Mouse (Mus musculus) lung, postnatal 0 days (tissue): Measurements from ENCODE around the gene Ina. TPM values are rescaled to one million over a fixed set of nuclear protein-coding genes. Genes with fewer than 3 reads are reported as not detected.
"Not testable (repeated sequence)": the region's sequence is repeated elsewhere in the genome, so short reads cannot be mapped to it uniquely, and the experiment has no call there.

ENCODE experiments used
- ATAC-seq: fragments of 200-750 bp; cut with Nextera tagmentation; 2 replicates; pipeline ENCODE4 v1.8.0; 2017; ENCODE audit warnings: moderate library complexity
- DNase-seq: peaks from one replicate; pipeline ENCODE4 v3.0.0-alpha.2; 2016; ENCODE audit warnings: low spot score
- H3K27ac ChIP-seq: fragments of 300-500 bp; sonication (generic); 2 replicates; pipeline ENCODE4 v1.5.1; 2014; ENCODE audit warnings: antibody characterized with exemption, mild to moderate bottlenecking, low read length, mixed read lengths
- H3K27me3 ChIP-seq: fragments of 300-500 bp; sonication (generic); replicated peaks from 2 replicates; pipeline ENCODE4 v1.6.1; 2014; ENCODE audit warnings: low read length, mixed read lengths; ENCODE audit not compliant: insufficient read depth
- H3K36me3 ChIP-seq: fragments of 300-500 bp; sonication (generic); 2 replicates; pipeline ENCODE4 v1.6.1; 2014; ENCODE audit warnings: low read length, mixed read lengths; ENCODE audit not compliant: insufficient read depth
- H3K4me1 ChIP-seq: fragments of 300-500 bp; sonication (generic); 2 replicates; pipeline ENCODE4 v1.6.1; 2014; ENCODE audit warnings: antibody characterized with exemption, low read depth, low read length, mixed read lengths; ENCODE audit not compliant: insufficient read depth
- H3K4me2 ChIP-seq: fragments of 300-500 bp; sonication (generic); replicated peaks from 2 replicates; pipeline ENCODE4 v1.6.1; 2014; ENCODE audit warnings: low read depth, mild to moderate bottlenecking, low read length, moderate library complexity, mixed read lengths
- H3K4me3 ChIP-seq: fragments of 300-500 bp; sonication (generic); 2 replicates; pipeline ENCODE4 v1.5.1; 2014; ENCODE audit warnings: low read depth, low read length
- H3K9ac ChIP-seq: fragments of 300-500 bp; sonication (generic); replicated peaks from 2 replicates; pipeline ENCODE4 v1.6.1; 2014; ENCODE audit warnings: low read depth, mild to moderate bottlenecking
- H3K9me3 ChIP-seq: fragments of 300-500 bp; sonication (generic); 2 replicates; pipeline ENCODE4 v1.6.1; 2016; ENCODE audit warnings: low read length, mixed read lengths
- CTCF ChIP-seq: IDR thresholded peaks from 2 replicates; pipeline ENCODE4 v1.5.1; 2016; ENCODE audit warnings: antibody characterized with exemption, mild to moderate bottlenecking
- EP300 ChIP-seq: IDR thresholded peaks from 2 replicates; pipeline ENCODE4 v1.6.1; 2016; ENCODE audit warnings: antibody characterized with exemption, mild to moderate bottlenecking, control low read depth
- WGBS: fragments of 180-500 bp; shearing (Covaris S2); extraction: QIAGEN DNeasy Blood & Tissue Kit; methylation state at CpG from one replicate; pipeline ENCODE4 v1.1.7; 2014; 5-methylcytosine and 5-hydroxymethylcytosine counted together
- polyA plus RNA-seq: library from polyadenylated mRNA; unstranded; fragments of >200 nt; fragmentation: Nextera tagmentation; extraction: Ambion mirVana; gene quantifications from 2 replicates; pipeline ENCODE4 v1.2.1, GENCODE M21; 2015

Ina gene
- polyA plus RNA-seq, 1 experiment from 2014 or later, result 0.04 TPM

DNA sequence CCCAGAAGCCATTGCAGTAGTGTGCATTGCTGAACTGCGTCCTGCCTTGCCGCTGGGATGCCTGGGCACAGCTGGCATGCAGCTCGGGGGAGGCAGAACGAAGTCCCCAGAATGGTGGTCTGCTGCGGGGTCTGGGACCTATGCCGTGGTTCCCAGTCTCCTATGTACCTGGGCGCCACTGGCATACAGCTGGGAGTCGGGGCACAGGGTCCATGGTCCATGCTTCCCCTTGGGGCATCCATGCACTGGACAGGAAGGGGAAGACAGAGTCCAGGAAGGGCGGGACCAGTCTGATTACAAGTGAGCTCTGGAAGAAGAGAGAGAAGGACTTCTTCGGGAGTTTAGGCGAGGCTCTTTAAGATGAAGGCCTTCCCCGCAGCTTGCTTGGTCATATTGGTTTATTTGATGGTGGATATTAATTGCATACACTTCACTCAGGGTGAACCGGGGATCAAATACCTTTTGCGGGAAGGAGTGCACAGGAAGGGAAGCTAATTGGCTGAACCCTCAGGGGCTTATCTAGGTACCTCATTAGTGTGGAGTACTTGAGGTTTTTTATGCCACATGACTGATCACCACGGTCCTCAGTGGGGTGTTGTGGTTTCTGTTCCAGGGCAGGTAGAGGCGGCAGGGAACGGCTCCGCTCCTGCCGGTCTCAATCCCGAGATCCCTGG lies 24.9 kb upstream of the Ina start:
- Histone ChIP-seq H3K9ac (no peak overlapping the region), H3K4me2 (no peak overlapping the region), H3K4me1 (peaks cover 4% of the 10 kb centered on the region; the same call in 1 of the 2 replicates), H3K27ac (0 out of 2 replicates have a peak overlapping the region, but pooled peaks have one; percentile 54), H3K27me3 (no peaks in the 10 kb centered on the region), H3K4me3 (no peak overlapping the region), H3K9me3 (no peaks in the 10 kb centered on the region), H3K36me3 (no peaks in the 10 kb centered on the region)
- DNase-seq, result no peak
- no peak for TF ChIP-seq CTCF
- TF ChIP-seq EP300, result no peak
- no peak for ATAC-seq
- WGBS, result 57% methylated on average over 20 of the region's 20 CpGs

DNA sequence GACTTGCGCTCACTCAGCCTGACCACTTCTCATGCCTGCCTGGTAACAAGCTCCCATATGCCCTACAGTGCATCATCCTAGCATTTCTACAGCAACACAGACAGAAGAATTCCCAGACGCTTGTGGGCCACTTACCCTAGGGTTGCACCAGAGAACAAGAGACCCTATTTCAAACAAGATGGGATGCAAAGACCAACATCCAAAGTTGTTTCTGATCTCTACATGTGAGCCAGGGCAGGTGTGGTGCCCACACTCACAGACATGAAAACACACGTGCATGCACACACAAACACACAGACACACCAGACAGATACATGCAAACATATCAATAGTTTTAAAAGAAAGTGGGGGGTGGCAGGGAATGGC lies 24.4 kb upstream of the Ina start:
- TF ChIP-seq EP300 (no peak), CTCF (no peak)
- no peaks in the 10 kb centered on the region; the same call in 1 of the 2 replicates for H3K4me1 ChIP-seq
- H3K27me3 ChIP-seq, result no peaks in the 10 kb centered on the region
- no peak overlapping the region for H3K4me3 ChIP-seq
- no peak overlapping the region for H3K4me2 ChIP-seq
- H3K9me3 ChIP-seq, result no peaks in the 10 kb centered on the region
- no peak overlapping the region for H3K27ac ChIP-seq
- no peak for ATAC-seq
- H3K9ac ChIP-seq, result no peak overlapping the region
- no peaks in the 10 kb centered on the region for H3K36me3 ChIP-seq
- WGBS, result 74% methylated on average over 3 of the region's 3 CpGs
- no peak for DNase-seq

GRCm38 (mm10) chr19:46990625-46991024 lies 23.9 kb upstream of the Ina start:
- DNase-seq, H3K9ac ChIP-seq, H3K27ac ChIP-seq, ATAC-seq, H3K4me2 ChIP-seq, H3K9me3 ChIP-seq, H3K4me3 ChIP-seq, H3K36me3 ChIP-seq, H3K27me3 ChIP-seq, H3K4me1 ChIP-seq: not testable (repeated sequence)
- 77% methylated on average over 6 of the region's 8 CpGs for WGBS

- Histone ChIP-seq H3K27me3 (no peaks in the 10 kb centered on the region), H3K4me2 (no peak overlapping the region), H3K9me3 (no peaks in the 10 kb centered on the region), H3K9ac (no peak overlapping the region), H3K4me3 (no peak overlapping the region), H3K4me1 (no peaks in the 10 kb centered on the region; the same call in 1 of the 2 replicates), H3K36me3 (no peaks in the 10 kb centered on the region), H3K27ac (no peak overlapping the region)
- ATAC-seq (peak; percentile 45), DNase-seq (peak; percentile 91)
- TF ChIP-seq EP300, result no peak
- peak; percentile 98 for TF ChIP-seq CTCF
- 8% methylated on average over 5 of the region's 5 CpGs for WGBS
Observed at GRCm38 (mm10) chr19:46991145-46991544, 23.4 kb upstream of the Ina start.

GRCm38 (mm10) chr19:46992329-46992728 lies 22.2 kb upstream of the Ina start:
- DNase-seq, ATAC-seq, H3K27me3 ChIP-seq, H3K9me3 ChIP-seq, H3K27ac ChIP-seq, H3K36me3 ChIP-seq, H3K4me3 ChIP-seq, H3K9ac ChIP-seq, H3K4me1 ChIP-seq, H3K4me2 ChIP-seq: not testable (repeated sequence)
- WGBS, result 66% methylated on average over 4 of the region's 4 CpGs
- 0 out of 2 replicates have a peak, but pooled peaks have one; percentile 7 for TF ChIP-seq CTCF

DNA sequence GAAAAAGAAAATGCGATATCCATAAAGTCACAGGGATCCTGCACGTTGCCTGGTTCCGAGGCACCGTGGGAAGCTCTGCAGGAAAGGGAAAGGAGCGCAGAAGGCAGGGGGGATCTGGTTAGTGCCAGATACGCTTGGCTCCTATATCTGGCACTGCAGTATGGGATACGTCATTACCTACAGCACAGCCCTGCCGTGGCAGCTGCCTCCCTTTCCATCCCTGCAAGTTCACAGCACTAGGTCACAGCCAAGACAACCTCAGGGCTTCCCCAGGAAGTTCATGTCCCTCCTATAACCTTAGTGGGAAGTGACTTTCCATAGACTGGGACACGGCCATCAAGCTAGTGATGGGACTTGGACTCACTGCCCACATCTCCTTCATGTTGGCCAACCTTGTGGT lies 18.4 kb upstream of the Ina start:
- no peak overlapping the region for H3K4me2 ChIP-seq
- H3K36me3 ChIP-seq, result no peaks in the 10 kb centered on the region
- H3K4me1 ChIP-seq, result no peaks in the 10 kb centered on the region
- TF ChIP-seq EP300, result no peak
- no peak for TF ChIP-seq CTCF
- no peaks in the 10 kb centered on the region for H3K27me3 ChIP-seq
- no peaks in the 10 kb centered on the region for H3K9me3 ChIP-seq
- ATAC-seq (no peak), DNase-seq (no peak)
- H3K27ac ChIP-seq, result no peak overlapping the region
- 79% methylated on average over 9 of the region's 9 CpGs for WGBS
- H3K4me3 ChIP-seq, result no peak overlapping the region
- no peak overlapping the region for H3K9ac ChIP-seq
